Mouse (Mus musculus): ENCODE data around the gene Ppp5c. TPM values are rescaled to one million over a fixed set of nuclear protein-coding genes. Genes with fewer than 3 reads are reported as not detected.

The Ppp5c gene
- total and polyA plus RNA-seq, 2 experiments from 2014 or later = 68.9 to 140 TPM

GRCm38 (mm10) chr7:17066412-17066811, 38.7 kb upstream of the Ppp5c start:
- 6% methylated on average over 2 of the region's 2 CpGs for WGBS
- ATAC-seq = no peak

GRCm38 (mm10) chr7:17065620-17066019, 37.9 kb upstream of the Ppp5c start:
- Histone ChIP-seq H3K4me2 (ENCODE audit: low read depth, low read length) (no peak overlapping the region), H3K9me3 (ENCODE audit: low read length) (no peaks in the 10 kb centered on the region), H3K27me3 (ENCODE audit: insufficient read depth, low read length) (no peaks in the 10 kb centered on the region), H3K9ac (replicated peaks; ENCODE audit: low read length) (no peak overlapping the region), H3K4me3 (ENCODE audit: low read length) (no peak overlapping the region), H3K27ac (no peak overlapping the region), H3K36me3 (ENCODE audit: insufficient read depth, low read length) (no peaks in the 10 kb centered on the region), H3K4me1 (ENCODE audit: insufficient read depth, low read length) (peaks cover 7% of the 10 kb centered on the region)
- WGBS = 84% methylated on average over 9 of the region's 9 CpGs
- TF ChIP-seq CTCF (IDR thresholded peaks at IDR 0.05; ENCODE audit: low read depth) = no peak
- no peak for DNase-seq (ENCODE audit: low spot score)
- no peak for ATAC-seq

More at GRCm38 (mm10) chr7:17066412-17066811, 38.7 kb upstream of the Ppp5c start:
- H3K27ac ChIP-seq = no peak overlapping the region
- no peak overlapping the region for H3K4me2 ChIP-seq (ENCODE audit: low read depth, low read length)
- TF ChIP-seq CTCF (IDR thresholded peaks at IDR 0.05; ENCODE audit: low read depth) = peak; percentile 86
- DNase-seq (ENCODE audit: low spot score) = peak; percentile 81
- H3K4me1 ChIP-seq (ENCODE audit: insufficient read depth, low read length) = peaks cover 7% of the 10 kb centered on the region
- H3K9me3 ChIP-seq (ENCODE audit: low read length) = no peaks in the 10 kb centered on the region
- no peak overlapping the region for H3K4me3 ChIP-seq (ENCODE audit: low read length)
- no peak overlapping the region for H3K9ac ChIP-seq (replicated peaks; ENCODE audit: low read length)
- no peaks in the 10 kb centered on the region for H3K36me3 ChIP-seq (ENCODE audit: insufficient read depth, low read length)
- no peaks in the 10 kb centered on the region for H3K27me3 ChIP-seq (ENCODE audit: insufficient read depth, low read length)

- H3K9ac ChIP-seq (replicated peaks; ENCODE audit: low read length) = peak overlapping the region; percentile 54
- 16% methylated on average over 11 of the region's 11 CpGs for WGBS
- peak overlapping the region; percentile 84 for H3K4me2 ChIP-seq (ENCODE audit: low read depth, low read length)
- no peaks in the 10 kb centered on the region for H3K27me3 ChIP-seq (ENCODE audit: insufficient read depth, low read length)
- peaks cover 15% of the 10 kb centered on the region for H3K4me1 ChIP-seq (ENCODE audit: insufficient read depth, low read length)
- H3K27ac ChIP-seq = peak overlapping the region; percentile 82
- H3K36me3 ChIP-seq (ENCODE audit: insufficient read depth, low read length) = no peaks in the 10 kb centered on the region
- peak overlapping the region; percentile 49 for H3K4me3 ChIP-seq (ENCODE audit: low read length)
- ATAC-seq (no peak; the same call in 1 of the 2 replicates), DNase-seq (ENCODE audit: low spot score) (no peak)
- H3K9me3 ChIP-seq (ENCODE audit: low read length) = no peaks in the 10 kb centered on the region
- no peak for TF ChIP-seq CTCF (IDR thresholded peaks at IDR 0.05; ENCODE audit: low read depth)
Measured at GRCm38 (mm10) chr7:17062845-17063244, 35.1 kb upstream of the Ppp5c start.

GRCm38 (mm10) chr7:17062389-17062788, 34.7 kb upstream of the Ppp5c start, which contains the start of gene Hif3a:
Hif3a (minus strand) TSS chr7:17062427.
- peak within 1 kb of the TSS; percentile 84 for H3K4me2 ChIP-seq (ENCODE audit: low read depth, low read length)
- no peaks in the 10 kb centered on the region for H3K36me3 ChIP-seq (ENCODE audit: insufficient read depth, low read length)
- TF ChIP-seq CTCF (IDR thresholded peaks at IDR 0.05; ENCODE audit: low read depth) = no peak
- ATAC-seq (peak; percentile 87), DNase-seq (ENCODE audit: low spot score) (peak; percentile 90)
- H3K4me1 ChIP-seq (ENCODE audit: insufficient read depth, low read length) = peaks cover 15% of the 10 kb centered on the region
- H3K9me3 ChIP-seq (ENCODE audit: low read length) = no peaks in the 10 kb centered on the region
- peak within 1 kb of the TSS; percentile 49 for H3K4me3 ChIP-seq (ENCODE audit: low read length)
- no peaks in the 10 kb centered on the region for H3K27me3 ChIP-seq (ENCODE audit: insufficient read depth, low read length)
- peak within 1 kb of the TSS; percentile 82 for H3K27ac ChIP-seq
- peak within 1 kb of the TSS; percentile 54 for H3K9ac ChIP-seq (replicated peaks; ENCODE audit: low read length)
- WGBS = 2% methylated on average over 15 of the region's 15 CpGs

GRCm38 (mm10) chr7:17060782-17061605, 33.3 kb upstream of the Ppp5c start:
- H3K27ac ChIP-seq = peak overlapping the region; percentile 82
- H3K9ac ChIP-seq (replicated peaks; ENCODE audit: low read length) = peak overlapping the region; percentile 54; the same call in 1 of the 2 replicates
- no peaks in the 10 kb centered on the region for H3K9me3 ChIP-seq (ENCODE audit: low read length)
- peaks cover 22% of the 10 kb centered on the region for H3K4me1 ChIP-seq (ENCODE audit: insufficient read depth, low read length)
- TF ChIP-seq CTCF (IDR thresholded peaks at IDR 0.05; ENCODE audit: low read depth) = peak; percentile 52
- 58% methylated on average over 22 of the region's 22 CpGs for WGBS
- H3K36me3 ChIP-seq (ENCODE audit: insufficient read depth, low read length) = no peaks in the 10 kb centered on the region
- DNase-seq (ENCODE audit: low spot score) (peak; percentile 48), ATAC-seq (no peak)
- no peaks in the 10 kb centered on the region for H3K27me3 ChIP-seq (ENCODE audit: insufficient read depth, low read length)
- peak overlapping the region; percentile 49 for H3K4me3 ChIP-seq (ENCODE audit: low read length)
- H3K4me2 ChIP-seq (ENCODE audit: low read depth, low read length) = peak overlapping the region; percentile 84

- no peak overlapping the region for H3K4me3 ChIP-seq (ENCODE audit: low read length)
- no peaks in the 10 kb centered on the region for H3K9me3 ChIP-seq (ENCODE audit: low read length)
- peak overlapping the region; percentile 82 for H3K27ac ChIP-seq
- peaks cover 23% of the 10 kb centered on the region for H3K4me1 ChIP-seq (ENCODE audit: insufficient read depth, low read length)
- H3K36me3 ChIP-seq (ENCODE audit: insufficient read depth, low read length) = no peaks in the 10 kb centered on the region
- H3K4me2 ChIP-seq (ENCODE audit: low read depth, low read length) = peak overlapping the region; percentile 84
- peak overlapping the region; percentile 4; the same call in 1 of the 2 replicates for H3K9ac ChIP-seq (replicated peaks; ENCODE audit: low read length)
- no peaks in the 10 kb centered on the region for H3K27me3 ChIP-seq (ENCODE audit: insufficient read depth, low read length)
- 0 out of 2 replicates have a peak, but pooled peaks have one; percentile 13 for ATAC-seq
- DNase-seq (ENCODE audit: low spot score) = peak; percentile 91
- 16% methylated on average over 9 of the region's 9 CpGs for WGBS
- TF ChIP-seq CTCF (IDR thresholded peaks at IDR 0.05; ENCODE audit: low read depth) = no peak
Measured at GRCm38 (mm10) chr7:17060031-17060781, 32.5 kb upstream of the Ppp5c start.
